Mouse (Mus musculus) myocyte (in vitro differentiated cells): ENCODE results near the gene Gamt.

Experiments used
- E2F4 ChIP-seq: IDR thresholded peaks from one replicate; pipeline ENCODE4 v1.6.1; 2011; ENCODE audit warnings: mild to moderate bottlenecking, control low read depth, moderate library complexity; ENCODE audit not compliant: insufficient read depth
- MAX ChIP-seq: IDR thresholded peaks from one replicate; pipeline ENCODE4 v1.6.1; 2011; ENCODE audit warnings: low read depth, mild to moderate bottlenecking, control low read depth
- POLR2A ChIP-seq: IDR thresholded peaks from one replicate; pipeline ENCODE4 v1.6.1; 2011; ENCODE audit warnings: low read depth, mild to moderate bottlenecking, control low read depth, moderate library complexity; ENCODE audit not compliant: insufficient read length
- POLR2AphosphoS2 ChIP-seq: IDR thresholded peaks from one replicate; pipeline ENCODE4 v1.6.1; 2011; ENCODE audit warnings: low read depth, control low read depth; ENCODE audit not compliant: insufficient read length
- REST ChIP-seq: IDR thresholded peaks from one replicate; pipeline ENCODE4 v1.6.1; 2011; ENCODE audit warnings: mild to moderate bottlenecking, control low read depth, moderate library complexity; ENCODE audit not compliant: insufficient read depth, insufficient read length
- TCF12 ChIP-seq: IDR thresholded peaks from one replicate; pipeline ENCODE4 v1.6.1; 2011; ENCODE audit warnings: mild to moderate bottlenecking, control low read depth; ENCODE audit not compliant: poor library complexity, insufficient read depth, severe bottlenecking
- USF1 ChIP-seq: IDR thresholded peaks from one replicate; pipeline ENCODE4 v1.6.1; 2011; ENCODE audit warnings: low read depth, mild to moderate bottlenecking, control low read depth, moderate library complexity

GRCm38 (mm10) chr10:80226416-80227165 is 34.2 kb downstream of the Gamt start, which contains the start of gene Mum1:
- TF ChIP-seq POLR2A: peak; percentile 75
- no peak for TF ChIP-seq TCF12
- no peak for TF ChIP-seq MAX
- TF ChIP-seq USF1: no peak
- TF ChIP-seq REST: no peak
- no peak for TF ChIP-seq E2F4
- TF ChIP-seq POLR2AphosphoS2: peak; percentile 82
